Mouse (Mus musculus) erythroblast, embryonic 14.5 days (primary cell): ENCODE data around the gene 0610012G03Rik.

Experiments used
- GATA1 ChIP-seq: IDR thresholded peaks from 2 replicates; pipeline ENCODE4 v1.6.1; 2012; ENCODE audit warnings: low read length, inconsistent platforms, mixed read lengths
- TAL1 ChIP-seq: IDR thresholded peaks from 3 replicates; pipeline ENCODE4 v1.6.1; 2012; ENCODE audit warnings: low read length, inconsistent platforms, mixed read lengths

GRCm38 (mm10) chr16:31898546-31899326 lies 49.6 kb downstream of the 0610012G03Rik start:
- TF ChIP-seq TAL1: no peak
- no peak for TF ChIP-seq GATA1
